Mouse (Mus musculus) thymus, adult 2 months (tissue): ENCODE results near the gene Dnajc27. TPM values are rescaled to one million over a fixed set of nuclear protein-coding genes. Genes with fewer than 3 reads are reported as not detected.

Experiments used
- DNase-seq: peaks from one replicate; pipeline ENCODE4 v3.0.0; 2021
- H3K27ac ChIP-seq: fragments of 200-500 bp; 2 replicates; pipeline ENCODE4 v1.5.1; 2012; ENCODE audit warnings: low read length, control low read depth; ENCODE audit not compliant: control insufficient read depth, insufficient read depth
- H3K27me3 ChIP-seq: fragments of 200-500 bp; 2 replicates; pipeline ENCODE4 v1.6.1; 2012; ENCODE audit warnings: mild to moderate bottlenecking, low read length, moderate library complexity, mixed read lengths; ENCODE audit not compliant: control insufficient read depth, insufficient read depth
- H3K36me3 ChIP-seq: fragments of 200-500 bp; 2 replicates; pipeline ENCODE4 v1.6.1; 2012; ENCODE audit warnings: mild to moderate bottlenecking, low read length, moderate library complexity; ENCODE audit not compliant: control insufficient read depth, insufficient read depth
- H3K4me1 ChIP-seq: fragments of 200-500 bp; replicated peaks from 2 replicates; pipeline ENCODE4 v1.6.1; 2012; ENCODE audit warnings: low read length; ENCODE audit not compliant: control insufficient read depth, insufficient read depth
- H3K4me3 ChIP-seq: fragments of 200-500 bp; 2 replicates; pipeline ENCODE4 v1.5.1; 2012; ENCODE audit warnings: mild to moderate bottlenecking, low read length, control low read depth, moderate library complexity; ENCODE audit not compliant: control insufficient read depth, insufficient read depth
- CTCF ChIP-seq: fragments of 200-500 bp; IDR thresholded peaks from 2 replicates; pipeline ENCODE4 v1.5.1; 2012; ENCODE audit warnings: mild to moderate bottlenecking, control low read depth, low read length, moderate library complexity, borderline replicate concordance; ENCODE audit not compliant: control insufficient read depth, poor library complexity, insufficient read depth; ENCODE audit errors: extremely low read depth
- POLR2A ChIP-seq: fragments of 200-500 bp; IDR thresholded peaks from 2 replicates; pipeline ENCODE4 v1.6.1; 2012; ENCODE audit warnings: mild to moderate bottlenecking, low read length, control low read depth, moderate library complexity; ENCODE audit not compliant: control insufficient read depth, poor library complexity, insufficient read depth; ENCODE audit errors: extremely low read depth
- WGBS: fragments of 180-500 bp; shearing (Covaris S2); methylation state at CpG from one replicate; pipeline ENCODE4 v1.1.7; 2018; 5-methylcytosine and 5-hydroxymethylcytosine counted together
- polyA plus RNA-seq: library from polyadenylated mRNA; depleted of rRNA; stranded (reverse); fragments of >200 nt; gene quantifications from 2 replicates; pipeline ENCODE4 v1.2.3, GENCODE M21; 2012; rRNA removed

Gene Dnajc27
- polyA plus RNA-seq, result 8.9 and 9.4 TPM in 2 replicates

DNA sequence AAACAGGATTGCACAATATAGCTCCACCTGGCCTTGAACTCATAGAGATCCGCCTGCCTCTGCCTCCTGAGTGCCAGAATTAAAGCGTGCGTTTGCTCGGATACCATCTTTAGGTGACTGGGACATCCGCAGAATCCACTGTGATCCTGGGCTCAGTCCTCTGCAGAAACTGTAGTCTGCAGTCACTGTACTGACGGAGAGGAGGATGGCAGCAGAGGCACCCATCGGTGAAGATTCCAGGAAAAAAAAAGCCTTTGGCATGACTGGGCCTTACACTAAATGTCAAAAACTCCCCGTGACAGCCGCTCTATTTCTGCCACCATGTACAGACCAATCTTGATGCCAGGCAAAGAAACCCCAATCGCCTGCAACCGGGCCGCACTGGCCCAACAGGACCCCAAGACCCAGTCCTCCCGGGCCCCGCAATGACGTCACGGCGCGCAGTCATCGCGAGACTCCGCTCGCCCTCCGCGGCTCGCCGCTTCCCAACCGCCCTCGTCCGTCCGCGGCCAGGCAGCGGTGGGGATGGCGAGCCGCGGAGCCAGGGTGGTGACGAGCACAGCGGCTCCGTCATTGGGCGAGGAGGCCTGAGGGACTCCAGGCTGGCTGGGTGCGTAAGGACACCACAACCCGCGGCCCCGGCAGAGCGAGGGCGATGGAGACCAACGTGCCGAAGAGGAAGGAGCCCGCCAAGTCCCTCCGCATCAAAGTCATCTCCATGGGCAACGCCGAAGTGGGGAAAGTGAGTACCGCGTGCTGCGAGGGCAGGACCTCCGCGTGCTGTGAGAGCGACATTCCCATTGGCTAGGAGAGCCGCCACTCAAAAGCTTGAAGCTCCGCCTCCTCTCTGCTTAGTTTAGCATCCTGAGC lies at the start of gene Dnajc27:
Gene Dnajc27 (plus strand): TSS at position 452 of the 870 bp plus-strand sequence.
- peak; percentile 96 for DNase-seq
- peak within 1 kb of the TSS; percentile 40; the same call in 1 of the 2 replicates for H3K27ac ChIP-seq
- WGBS, result 9% methylated on average over 59 of the region's 59 CpGs
- H3K4me3 ChIP-seq, result peak within 1 kb of the TSS; percentile 71
- H3K4me1 ChIP-seq, result peaks cover 4% of the 10 kb centered on the region; the same call in 1 of the 2 replicates
- no peaks in the 10 kb centered on the region for H3K27me3 ChIP-seq
- no peaks in the 10 kb centered on the region for H3K36me3 ChIP-seq
- TF ChIP-seq POLR2A (peak; percentile 70), CTCF (no peak)

DNA sequence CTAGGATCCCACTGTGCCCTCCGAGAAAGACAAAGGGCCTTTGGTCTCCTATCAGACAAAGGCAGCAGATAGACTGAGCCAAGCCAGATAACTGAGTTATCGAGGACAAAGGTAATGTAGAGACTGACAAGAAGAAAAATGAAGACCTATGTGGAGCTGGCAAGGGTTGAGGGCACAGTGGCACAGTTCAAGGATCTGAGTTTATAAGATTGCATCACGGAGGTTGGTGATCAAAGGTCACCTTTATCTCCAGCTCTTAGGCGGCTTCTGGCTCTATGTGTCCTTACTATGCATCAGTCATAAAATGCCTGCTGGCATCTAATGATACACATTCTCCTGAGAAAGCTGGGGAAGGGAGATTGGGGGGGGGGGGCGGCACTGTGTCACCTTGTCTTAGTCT lies 46.2 kb upstream of the Dnajc27 start:
- Histone ChIP-seq H3K27ac (no peak overlapping the region), H3K4me1 (peaks cover 9% of the 10 kb centered on the region), H3K27me3 (peaks cover 8% of the 10 kb centered on the region), H3K36me3 (no peaks in the 10 kb centered on the region), H3K4me3 (no peak overlapping the region)
- TF ChIP-seq POLR2A (no peak), CTCF (no peak)
- no peak for DNase-seq
- WGBS, result 92% methylated on average over 5 of the region's 5 CpGs

DNA sequence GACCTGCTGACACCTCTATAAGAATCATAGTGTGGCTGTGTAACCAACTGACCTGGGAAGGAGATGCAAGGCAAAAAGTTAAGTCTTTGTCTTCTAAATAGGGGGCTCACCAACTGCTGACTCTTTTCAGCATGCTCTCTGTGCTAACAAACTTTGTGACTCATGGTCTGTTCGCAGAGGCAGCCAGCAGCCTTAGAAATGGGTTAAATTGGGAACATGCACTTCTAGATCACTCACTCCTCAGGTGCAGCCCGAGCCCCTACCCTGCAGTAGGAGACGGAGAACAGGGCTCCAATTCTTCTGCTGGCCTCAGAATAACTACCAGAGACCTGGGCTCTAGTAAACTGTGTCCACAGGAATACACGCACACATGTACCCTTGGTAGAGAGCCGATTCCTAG lies 44.9 kb upstream of the Dnajc27 start:
- Histone ChIP-seq H3K27ac (no peak overlapping the region), H3K4me1 (peaks cover 9% of the 10 kb centered on the region), H3K36me3 (no peaks in the 10 kb centered on the region), H3K27me3 (peaks cover 8% of the 10 kb centered on the region), H3K4me3 (no peak overlapping the region)
- WGBS, result 56% methylated on average over 5 of the region's 5 CpGs
- TF ChIP-seq POLR2A (no peak), CTCF (no peak)
- no peak for DNase-seq

DNA sequence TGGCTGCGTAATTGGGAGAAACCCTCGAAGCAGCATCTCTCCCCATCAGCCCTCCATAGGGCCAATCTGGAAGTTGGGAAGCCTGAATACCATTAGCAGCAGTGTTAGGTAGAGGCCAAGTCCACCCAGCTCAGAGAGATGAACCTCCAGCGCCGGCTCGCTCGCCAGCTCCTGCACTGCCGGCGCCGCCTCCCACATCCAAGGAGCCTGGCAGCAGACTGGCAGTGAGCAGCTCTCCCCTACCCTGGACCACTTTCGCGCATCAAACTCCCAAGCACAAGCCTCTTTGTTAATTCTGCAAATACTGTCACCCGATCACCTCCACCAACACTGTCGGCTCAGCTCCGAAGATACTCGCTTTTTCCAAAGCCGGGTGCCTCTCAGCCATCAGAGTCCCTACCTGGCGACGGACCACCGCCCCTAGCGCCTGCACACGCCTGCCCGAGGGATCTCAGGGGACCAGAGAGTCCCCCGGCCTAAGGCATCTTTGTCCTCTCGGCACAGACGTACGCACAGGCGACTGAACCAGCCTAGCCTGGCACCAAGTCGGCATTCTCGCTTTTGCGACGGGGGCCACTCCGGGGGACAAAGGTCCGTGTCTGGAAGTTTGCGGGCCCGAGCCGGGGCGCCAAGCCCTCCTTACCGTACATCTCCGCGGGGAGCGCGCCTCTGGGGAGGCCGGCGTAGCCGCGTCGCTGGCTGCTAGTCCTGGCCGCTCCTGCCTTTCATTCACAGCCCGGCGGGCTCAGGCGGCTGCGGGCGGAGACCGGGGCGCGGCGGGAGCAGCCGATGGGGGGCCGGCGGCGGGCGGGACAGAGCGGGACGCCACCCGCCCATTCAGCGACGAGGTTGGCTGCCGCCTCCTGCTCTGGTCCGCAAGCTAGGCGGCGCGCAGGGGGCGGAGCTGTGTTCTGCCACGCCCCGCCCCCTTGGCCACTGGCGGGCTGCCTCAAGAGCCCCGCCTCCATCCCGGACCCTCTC lies 44.0 kb upstream of the Dnajc27 start, which contains the start of gene Efr3b:
Gene Efr3b (minus strand): TSS at position 855 of the 981 bp plus-strand sequence.
- H3K4me1 ChIP-seq, result peaks cover 9% of the 10 kb centered on the region
- TF ChIP-seq POLR2A (no peak), CTCF (0 out of 2 replicates have a peak, but pooled peaks have one; percentile 26)
- no peak within 1 kb of the TSS for H3K27ac ChIP-seq
- 3% methylated on average over 77 of the region's 78 CpGs for WGBS
- peak; percentile 80 for DNase-seq
- no peaks in the 10 kb centered on the region for H3K36me3 ChIP-seq
- peaks cover 8% of the 10 kb centered on the region for H3K27me3 ChIP-seq
- peak within 1 kb of the TSS; percentile 41 for H3K4me3 ChIP-seq

DNA sequence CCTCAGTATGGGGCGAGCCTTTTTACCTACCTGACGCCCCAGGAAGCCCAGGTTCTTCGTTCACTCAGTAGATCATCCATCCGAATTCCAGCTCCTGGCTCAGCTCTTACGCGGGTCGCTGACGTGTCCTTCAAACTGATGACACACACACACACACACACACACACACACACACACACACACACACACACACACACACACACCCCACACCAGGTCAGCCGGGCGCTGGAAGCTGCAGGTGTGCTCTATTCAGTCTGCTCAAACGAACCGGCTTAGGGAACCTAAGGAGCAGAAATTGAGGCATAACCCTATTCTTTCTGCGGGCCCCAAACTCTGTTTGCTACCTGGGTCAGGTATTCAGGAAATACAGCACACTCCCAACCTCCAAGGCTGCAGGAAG lies 43.3 kb upstream of the Dnajc27 start:
- Histone ChIP-seq H3K4me1 (peaks cover 9% of the 10 kb centered on the region), H3K36me3 (no peaks in the 10 kb centered on the region), H3K27me3 (peaks cover 8% of the 10 kb centered on the region), H3K27ac (no peak overlapping the region), H3K4me3 (peak overlapping the region; percentile 41; the same call in 1 of the 2 replicates)
- TF ChIP-seq CTCF (no peak), POLR2A (no peak)
- WGBS, result 7% methylated on average over 13 of the region's 13 CpGs
- DNase-seq, result no peak

DNA sequence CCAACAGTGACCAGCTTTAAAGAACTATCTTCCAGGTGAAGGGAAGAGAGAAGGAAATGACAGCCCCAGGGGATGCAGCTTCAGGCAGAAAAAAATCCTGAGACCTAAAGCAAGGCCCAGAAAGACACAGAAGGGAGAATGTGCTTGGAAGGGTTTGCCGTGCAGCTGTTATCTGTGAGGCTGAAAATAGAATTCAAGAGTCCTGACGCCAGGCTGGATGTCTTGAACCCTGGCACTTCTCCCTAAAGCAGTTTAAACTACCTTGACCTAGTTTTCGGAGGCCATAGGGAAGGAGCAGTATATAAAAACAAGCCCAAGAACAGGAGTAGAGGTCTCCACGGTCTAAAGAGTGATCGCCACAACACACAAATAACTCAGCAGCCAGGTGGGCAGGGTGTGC lies 40.0 kb upstream of the Dnajc27 start:
- peaks cover 8% of the 10 kb centered on the region for H3K27me3 ChIP-seq
- no peak for TF ChIP-seq CTCF
- no peak for TF ChIP-seq POLR2A
- H3K4me3 ChIP-seq, result no peak overlapping the region
- peaks cover 9% of the 10 kb centered on the region for H3K4me1 ChIP-seq
- WGBS, result 85% methylated on average over 5 of the region's 5 CpGs
- H3K36me3 ChIP-seq, result no peaks in the 10 kb centered on the region
- DNase-seq, result no peak
- H3K27ac ChIP-seq, result no peak overlapping the region
